Mouse (Mus musculus) stomach, postnatal 0 days (tissue): ENCODE data around the gene Slfn4.

ENCODE experiments used
- CTCF ChIP-seq: IDR thresholded peaks from 2 replicates; pipeline ENCODE4 v1.5.1; 2016; ENCODE audit warnings: antibody characterized with exemption, low read depth, mild to moderate bottlenecking, moderate library complexity
- EP300 ChIP-seq: optimal IDR thresholded peaks from 2 replicates; pipeline ENCODE3; 2016; ENCODE audit warnings: antibody characterized with exemption

GRCm38 (mm10) chr11:83225371-83225960 is 50.5 kb downstream of the Slfn4 start:
- TF ChIP-seq CTCF (no peak), EP300 (no peak)
